Mouse (Mus musculus) MN1 (cell line): ENCODE measurements at regions not wholly inside any gene's neighbourhood (a gene's known extent, or its start where the extent isn't known, plus 50 kb on each side); places are given as distances from the start of the nearest gene placed in this dataset.
"Not testable (repeated sequence)": the region's sequence is repeated elsewhere in the genome, so short reads cannot be mapped to it uniquely, and the experiment has no call there.

Source experiments
- DNase-seq: peaks from one replicate; pipeline ENCODE4 v3.0.0-alpha.2; 2016; ENCODE audit warnings: low spot score

DNA sequence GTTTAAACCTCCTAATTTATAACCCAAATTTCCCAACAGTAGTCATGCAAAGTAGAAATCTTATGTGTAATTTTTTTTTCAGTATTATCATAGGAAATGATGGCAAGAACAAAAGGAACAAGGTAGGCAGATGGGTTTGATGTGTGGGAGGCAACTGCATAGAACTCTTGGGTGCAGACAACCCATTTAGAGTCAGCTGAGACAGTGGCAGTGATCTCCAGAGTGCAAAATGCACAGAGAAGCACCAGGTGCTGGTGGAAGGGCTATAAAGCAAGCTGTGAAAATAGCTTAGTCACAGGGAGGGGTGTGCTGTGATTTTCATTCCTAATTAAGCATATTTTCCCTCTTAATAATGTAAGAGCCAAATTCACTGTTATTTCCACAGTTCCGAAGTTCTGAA, 130.5 kb downstream of the Car2 start:
- no peak for DNase-seq

DNA sequence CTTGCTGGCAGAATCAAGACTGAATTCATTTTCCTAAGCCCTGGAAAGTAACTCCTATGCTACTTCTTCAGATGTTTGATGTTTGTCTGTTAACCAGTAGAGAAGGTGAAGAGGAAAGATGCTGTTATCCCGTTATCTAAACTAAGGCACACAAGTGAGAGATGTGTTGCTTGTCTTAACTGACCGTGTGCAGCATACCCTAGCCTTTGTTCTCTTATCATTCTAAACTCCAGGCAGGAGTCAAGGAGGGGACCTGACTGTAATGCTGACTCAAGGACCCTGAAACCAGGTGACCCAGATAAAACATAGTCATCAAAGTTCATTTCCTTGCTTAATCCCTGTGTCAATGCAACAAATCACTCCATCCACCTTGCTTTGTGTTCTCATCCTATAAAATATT, 136.7 kb downstream of the Car2 start:
- no peak for DNase-seq

DNA sequence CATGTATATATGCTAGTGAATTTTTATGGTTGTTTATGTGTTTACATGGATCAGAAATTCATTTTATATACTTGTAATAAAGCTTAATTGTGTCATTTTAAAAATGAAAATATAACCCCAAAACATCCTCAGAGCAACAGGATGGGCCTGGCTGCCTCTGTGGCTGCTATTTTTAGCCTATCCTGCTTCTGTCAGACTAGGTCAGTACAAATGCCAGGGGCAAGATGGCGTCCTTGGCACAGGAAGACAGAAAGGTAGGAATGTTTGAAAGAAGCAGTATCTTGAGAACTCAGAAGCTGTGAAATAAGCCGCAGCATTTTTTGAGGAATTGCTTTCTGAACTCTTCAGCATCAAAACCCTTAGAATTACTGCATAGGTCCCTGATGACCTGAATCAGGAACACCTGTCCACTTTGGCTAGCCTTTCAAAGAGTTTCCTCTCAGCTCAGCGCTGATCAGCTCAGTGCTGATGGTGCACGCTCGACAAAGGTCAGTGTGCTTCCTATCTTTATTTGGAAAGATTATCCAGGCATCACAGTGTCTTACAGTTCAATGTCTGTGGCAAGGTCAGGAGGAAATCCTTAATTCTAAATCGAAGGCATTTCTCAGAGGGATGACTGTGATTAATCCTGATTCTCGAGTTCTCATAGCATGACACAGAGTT, 154.9 kb downstream of the Car2 start:
- no peak for DNase-seq

DNA sequence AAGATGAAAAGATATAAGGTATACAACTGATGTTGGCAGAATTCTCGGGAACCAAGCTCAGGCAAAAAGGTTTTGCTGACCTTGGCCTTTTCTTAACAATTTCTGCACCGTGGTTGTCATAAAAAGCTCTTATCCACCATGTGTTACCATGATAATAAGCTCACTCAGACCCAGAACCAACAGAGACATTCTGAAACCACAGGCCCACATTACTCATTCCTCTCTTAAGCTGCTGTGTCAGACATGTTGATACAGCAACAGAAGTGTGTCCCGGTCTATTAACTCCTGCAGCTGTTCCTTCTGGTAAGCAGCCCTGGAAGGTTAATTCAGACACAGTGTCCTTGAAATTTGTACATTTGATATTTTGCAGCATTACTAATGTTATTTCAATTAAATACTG, 167.9 kb downstream of the Car2 start:
- DNase-seq: no peak

DNA sequence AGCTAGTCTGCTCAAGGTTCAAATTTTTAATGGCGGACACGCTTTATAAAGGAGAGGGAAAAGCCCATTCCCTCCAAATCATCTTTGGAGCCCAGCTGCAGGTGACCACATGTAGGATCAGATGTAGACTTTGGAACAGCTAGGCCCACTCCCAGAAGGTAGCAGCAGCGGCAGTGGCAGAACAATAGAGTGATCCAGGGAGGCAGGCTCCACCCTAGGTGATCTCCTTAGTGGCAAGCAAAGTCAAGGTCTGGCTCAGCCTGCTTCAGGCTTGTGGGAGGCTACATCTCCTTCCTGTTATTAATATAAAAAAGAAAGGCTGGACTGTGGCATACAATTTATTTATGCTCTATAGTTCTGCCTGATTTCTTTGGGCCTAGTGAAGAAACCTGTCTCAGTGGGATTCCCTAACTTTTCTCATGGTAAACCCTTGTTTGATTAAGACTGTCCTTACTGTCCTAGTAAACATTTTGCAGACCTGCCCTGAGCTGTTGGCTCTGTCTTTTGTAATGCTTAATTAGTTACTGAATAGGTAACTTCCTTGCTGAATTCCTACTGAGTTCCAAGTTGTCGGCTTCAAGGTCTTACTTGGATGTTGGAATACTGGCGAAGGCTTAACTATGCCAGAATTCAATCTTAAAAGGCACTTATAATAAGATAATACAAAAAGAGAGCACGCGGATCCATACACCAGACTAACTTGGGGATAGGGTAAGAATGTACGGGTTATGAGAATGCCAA, 169.6 kb downstream of the Car2 start:
- DNase-seq: not testable (repeated sequence)

DNA sequence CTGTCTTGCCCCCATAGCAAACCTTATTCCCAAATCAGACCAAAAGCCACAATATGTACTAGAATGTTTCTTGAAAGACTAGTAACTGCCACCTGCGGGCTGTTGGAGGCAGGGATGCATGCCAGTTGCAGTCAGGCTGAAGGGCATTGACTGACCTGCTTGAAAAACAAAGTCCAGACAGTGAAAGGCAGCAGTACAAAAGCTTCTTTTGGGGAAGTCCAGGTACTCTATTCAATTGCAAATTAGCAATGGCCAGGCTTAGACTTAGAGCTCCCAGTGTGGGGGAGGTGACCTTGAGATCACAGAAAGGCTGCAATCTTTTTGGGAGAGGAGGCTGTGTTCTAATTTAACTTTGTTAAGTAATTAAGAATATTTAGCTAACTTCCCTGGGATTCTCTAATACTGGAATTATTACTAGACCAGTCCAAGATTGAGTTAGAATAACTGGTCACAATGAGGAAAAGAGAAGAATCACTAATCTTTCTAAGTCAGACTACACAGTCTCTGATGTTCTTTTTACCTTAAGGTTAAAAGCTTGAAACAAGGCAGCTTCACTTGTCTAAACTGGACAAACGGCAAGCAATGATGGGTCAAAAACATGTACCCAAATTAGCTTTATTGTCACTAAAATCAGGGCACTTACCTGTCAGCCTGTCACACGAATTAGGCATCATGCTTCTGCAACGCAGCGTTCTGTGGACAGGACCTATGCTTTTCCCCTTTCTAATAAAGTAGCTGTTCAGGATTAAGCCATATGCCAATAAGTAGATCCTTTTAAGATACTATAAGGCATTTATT, 170.9 kb downstream of the Car2 start:
- not testable (repeated sequence) for DNase-seq

DNA sequence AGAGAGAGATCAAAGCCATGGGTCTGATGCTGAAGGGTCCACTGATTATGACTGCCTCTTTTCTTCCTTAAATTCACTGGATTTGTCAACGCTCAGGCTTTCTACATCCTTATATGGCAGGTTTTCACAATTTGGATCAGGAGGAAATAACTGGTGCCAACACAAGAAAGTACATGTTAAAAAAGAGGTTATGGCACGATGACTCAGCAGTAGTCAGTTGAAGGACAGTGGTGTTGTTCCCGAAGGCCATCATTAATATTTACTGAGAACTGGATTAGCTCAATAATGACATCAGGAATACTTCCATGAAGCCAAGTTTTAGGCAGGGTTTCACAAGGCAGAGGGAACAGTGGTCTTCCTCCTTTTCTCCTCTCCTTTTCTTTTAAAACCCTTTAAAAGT, 179.6 kb downstream of the Car2 start:
- no peak for DNase-seq

DNA sequence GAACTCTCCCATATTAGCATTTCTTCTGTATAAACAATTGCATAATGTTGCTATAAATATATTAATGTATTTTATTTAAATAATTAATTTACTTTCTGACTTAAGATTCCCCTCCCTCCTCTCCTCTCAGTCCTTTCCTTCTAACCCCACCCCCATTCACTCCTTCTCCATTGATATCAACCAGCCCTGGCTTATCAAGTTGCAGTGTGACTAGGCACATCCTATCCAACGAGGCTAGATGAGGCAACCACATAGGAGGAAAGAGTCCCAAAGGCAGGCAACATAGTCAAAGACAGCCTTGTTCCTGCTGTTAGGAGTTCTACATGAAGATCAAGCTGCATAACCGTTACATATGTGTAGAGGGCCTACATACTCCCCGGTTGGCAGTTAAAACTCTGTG, 182.2 kb downstream of the Car2 start:
- no peak for DNase-seq

DNA sequence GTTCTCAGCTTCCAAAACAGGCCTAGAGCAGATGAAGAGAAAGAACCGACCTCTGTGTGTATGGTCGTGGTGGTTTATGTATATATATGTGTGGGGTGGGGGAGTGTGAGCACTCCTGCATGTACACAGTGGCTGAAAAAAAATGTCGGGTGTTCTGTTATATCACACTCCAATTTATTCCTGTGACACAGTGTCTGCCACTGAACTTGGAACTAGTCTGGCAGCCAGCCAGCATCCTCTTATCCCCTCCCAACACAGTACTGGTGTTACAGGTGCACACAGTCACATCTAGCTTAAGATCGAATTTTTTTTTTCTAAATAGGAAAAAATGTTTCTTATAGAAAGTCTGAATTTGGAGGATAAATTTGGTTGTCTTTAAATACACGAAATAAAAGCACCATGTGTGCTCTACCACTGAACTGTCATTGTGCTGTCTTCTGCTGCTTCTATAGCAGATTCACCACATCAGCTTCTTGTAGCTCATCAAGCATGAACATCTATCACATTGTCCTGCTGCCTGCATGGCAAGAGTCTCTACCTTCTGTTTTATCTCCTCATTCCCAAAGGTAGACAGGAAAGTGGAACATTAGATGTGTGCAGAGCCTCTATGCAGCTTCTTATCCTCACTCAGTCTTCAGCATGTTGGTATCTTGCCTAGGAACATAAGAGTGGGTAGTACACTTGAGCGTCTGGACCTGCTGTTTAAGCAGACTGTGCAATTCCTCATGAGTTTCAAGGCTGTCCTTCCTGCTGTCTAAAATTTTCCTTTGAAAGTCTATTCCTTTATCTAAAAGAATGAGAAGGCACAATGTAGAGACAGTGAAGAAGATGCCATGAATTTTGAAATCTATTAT, 185.2 kb downstream of the Car2 start:
- no peak for DNase-seq

DNA sequence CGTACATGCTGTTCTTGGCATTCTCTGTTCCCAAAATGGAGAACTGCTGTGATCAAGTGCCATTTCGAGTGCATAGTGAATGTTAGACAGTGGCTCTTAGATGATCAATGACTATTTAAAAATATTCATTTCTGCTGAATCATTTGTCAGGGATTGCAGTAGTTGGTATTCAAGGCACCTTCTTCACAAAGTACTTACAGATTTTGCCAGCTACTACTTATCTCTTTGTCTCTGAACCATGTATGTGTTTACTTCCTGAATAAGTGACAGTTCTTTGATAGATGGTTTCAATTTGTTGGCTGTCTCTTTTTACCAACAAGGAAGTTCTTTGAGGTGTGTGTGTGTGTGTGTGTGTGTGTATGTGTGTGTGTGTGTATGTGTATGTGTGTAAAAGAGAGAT, 187.3 kb downstream of the Car2 start:
- DNase-seq: no peak

DNA sequence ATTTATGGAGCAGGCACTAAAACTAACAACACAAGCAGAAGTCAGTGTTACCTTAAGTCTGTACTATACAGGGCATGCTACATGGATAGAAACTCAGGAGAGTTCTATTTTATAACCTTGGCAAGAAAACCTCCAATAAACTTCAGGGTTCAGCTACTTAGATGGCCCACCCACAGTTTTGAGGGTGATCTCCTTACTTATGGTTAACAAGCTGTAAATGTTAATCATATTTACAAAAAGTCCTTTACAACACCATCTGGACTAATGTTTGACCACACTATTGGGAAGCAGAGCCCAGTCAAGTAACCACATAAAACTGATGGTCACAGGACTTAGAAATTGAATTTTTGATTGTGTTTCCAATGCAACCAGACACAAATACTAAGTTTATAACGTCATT, 187.8 kb downstream of the Car2 start:
- DNase-seq: no peak

DNA sequence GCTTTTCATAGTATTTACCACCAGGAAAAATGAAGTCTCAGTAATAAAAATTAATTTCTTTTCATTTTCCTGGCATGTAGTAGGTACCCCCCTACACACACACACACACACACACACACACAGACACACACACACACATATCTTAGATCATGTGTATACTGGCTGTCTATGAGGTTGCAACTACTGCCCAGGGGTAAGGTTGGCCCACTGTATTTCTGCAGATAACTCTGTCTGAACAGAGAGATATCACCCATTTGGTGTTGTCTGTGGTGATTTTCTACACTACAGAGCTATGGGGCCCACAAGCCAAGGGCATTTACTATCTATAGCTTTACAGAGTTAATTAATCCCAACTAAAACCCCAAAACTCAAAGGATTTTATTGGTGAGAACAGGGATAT, 188.9 kb downstream of the Car2 start:
- DNase-seq: no peak

DNA sequence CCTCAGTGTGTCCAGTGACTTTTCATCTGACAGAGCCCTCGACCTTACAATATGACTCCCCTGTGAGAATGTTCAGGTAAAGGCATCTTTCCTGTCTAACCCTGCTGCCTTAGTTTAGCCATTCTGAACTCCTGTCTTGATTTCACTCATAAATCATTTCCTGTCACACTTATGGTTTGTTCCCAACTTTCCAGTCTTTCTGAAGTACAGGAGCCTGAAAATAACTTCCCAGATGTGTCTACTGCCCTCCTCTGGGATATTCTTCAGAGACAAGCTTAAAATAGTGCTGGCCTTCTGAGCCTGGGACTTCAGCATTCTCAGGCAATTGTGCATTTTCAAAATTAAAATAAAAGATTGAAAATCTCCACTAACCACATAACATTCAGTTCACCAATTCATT, 204.1 kb downstream of the Car2 start:
- DNase-seq: no peak

DNA sequence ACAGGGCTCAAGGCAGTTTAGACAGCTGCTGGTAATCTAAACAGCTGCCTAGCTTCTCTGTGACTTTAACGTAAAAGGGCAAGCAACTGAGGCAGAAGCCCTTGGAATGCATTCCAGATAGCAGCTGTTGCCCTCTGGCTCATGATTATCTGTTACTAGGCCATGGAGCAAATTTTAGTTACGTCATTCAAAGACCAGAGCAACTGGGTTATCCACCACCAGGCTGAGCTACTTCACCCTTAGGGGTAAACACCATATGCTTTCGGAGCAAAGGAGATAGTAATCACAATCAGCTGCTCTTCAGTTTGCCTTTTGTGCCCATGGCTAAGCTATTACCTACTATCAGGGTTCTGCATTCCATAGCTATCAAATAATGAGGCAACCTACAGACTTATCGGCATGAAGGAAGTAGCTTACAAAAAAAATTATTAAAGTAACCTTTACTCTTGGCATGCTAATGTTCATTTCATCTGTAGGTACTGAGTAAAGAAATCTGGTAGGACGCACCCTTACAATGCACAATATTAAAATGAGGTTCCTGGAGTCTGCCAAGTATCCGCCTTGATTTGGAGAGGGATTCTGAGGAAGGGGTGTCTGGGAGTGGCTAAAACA, 212.2 kb downstream of the Car2 start:
- DNase-seq: no peak

DNA sequence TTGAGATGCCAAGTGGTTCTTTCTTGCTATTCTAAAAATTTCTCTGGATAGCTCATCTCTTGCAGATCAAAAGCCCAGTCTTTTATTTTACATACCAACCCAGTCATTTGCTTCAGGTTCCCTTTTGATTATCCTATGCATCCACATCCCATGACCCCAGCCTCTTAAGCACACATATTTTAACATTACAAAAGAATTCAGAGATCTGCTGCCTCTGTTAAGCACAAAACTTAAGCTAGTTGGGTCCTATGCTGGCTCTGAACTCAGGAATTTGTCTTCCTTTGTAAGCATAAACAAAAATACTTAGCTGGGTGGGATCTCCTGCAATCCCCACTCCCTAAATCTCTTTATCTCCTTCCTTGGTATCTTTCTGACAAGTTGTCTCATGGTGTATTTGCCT, 212.9 kb downstream of the Car2 start:
- no peak for DNase-seq

DNA sequence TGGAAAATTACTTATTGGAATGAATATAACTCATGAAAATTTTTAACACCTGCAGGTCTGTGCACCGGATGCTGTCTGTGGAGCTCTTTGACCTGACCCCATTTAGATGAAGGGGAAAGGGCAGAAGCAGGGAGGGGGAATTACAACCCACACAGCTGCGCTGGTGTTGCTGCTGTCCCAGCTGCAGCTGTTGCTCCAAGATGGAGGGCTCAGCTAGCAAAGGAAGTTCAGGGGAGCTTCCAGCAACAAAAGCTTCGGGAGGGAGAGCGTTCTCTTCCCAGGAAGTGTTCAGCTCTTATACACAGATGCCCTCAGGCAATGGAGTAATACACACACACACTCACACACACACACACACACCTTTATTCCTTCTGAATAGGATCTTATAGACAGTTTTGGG, 219.6 kb downstream of the Car2 start:
- DNase-seq: no peak

DNA sequence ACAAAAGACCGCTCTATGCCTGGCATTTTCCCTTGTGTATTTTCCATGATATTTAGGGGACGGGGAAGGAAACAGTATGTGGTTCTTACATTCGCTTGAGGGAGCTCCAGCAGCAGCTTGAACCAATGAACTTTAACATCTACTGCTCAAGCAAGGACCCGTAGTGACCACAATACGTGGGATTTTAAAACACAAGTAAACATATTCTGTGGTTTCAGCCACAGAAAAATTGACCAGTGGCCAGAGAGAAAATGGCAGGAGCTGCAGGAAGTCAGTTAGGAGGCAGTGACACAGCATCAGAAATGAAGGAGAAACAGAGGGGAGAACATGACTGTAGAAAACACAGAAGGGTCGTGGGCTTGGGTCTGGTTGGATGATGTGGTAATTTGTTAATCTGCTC, 220.2 kb downstream of the Car2 start:
- DNase-seq: no peak

DNA sequence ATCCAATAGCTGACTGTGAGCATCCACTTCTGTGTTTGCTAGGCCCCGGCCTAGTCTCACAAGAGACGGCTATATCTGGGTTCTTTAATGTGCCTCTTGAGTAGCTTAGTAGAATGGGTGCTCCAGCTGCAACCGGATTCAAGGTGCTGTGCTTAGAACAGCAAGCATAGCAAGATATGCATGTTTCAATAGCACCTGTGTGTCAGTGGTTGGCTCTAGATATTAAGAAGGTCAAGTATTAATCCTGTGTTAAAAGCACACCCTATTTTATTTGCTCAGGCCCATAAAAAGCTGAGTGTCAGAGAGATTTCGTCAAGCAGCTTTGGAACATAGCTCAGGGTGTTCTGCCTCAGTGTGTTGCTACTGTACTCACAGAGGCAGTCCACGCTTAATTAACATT, 221.2 kb downstream of the Car2 start:
- DNase-seq: no peak

DNA sequence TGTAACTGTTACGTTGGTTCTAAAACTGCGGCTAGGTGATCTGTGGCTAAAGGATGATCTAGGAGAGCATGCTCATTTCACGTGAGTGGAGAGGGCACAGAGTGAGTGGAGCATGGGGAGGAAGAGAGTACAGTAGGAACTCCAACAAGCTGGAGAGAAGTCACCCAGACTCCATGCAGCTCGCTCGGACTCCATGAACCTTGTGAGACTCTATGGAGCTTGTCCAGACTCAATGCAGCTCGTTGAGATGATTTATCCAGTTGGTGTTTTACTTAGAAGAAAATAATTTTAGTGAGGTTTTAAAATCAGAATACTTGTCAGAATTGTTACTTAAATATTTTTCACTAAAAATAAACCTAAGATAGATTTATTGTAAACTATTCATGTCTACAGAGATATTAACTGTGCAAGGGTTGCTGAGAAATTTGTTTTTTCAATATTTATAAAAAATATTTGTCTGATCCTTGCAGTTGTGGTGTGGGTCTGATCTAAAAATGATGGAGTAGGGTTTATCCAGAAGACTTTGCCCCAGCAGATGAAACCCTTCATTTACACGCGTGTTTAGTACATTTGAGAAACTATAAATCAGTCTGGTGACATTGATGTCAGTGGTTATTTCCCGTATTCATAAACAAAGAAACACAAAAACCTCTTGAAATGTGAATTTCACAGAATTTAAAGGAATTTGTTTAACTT, 222.3 kb downstream of the Car2 start:
- no peak for DNase-seq

DNA sequence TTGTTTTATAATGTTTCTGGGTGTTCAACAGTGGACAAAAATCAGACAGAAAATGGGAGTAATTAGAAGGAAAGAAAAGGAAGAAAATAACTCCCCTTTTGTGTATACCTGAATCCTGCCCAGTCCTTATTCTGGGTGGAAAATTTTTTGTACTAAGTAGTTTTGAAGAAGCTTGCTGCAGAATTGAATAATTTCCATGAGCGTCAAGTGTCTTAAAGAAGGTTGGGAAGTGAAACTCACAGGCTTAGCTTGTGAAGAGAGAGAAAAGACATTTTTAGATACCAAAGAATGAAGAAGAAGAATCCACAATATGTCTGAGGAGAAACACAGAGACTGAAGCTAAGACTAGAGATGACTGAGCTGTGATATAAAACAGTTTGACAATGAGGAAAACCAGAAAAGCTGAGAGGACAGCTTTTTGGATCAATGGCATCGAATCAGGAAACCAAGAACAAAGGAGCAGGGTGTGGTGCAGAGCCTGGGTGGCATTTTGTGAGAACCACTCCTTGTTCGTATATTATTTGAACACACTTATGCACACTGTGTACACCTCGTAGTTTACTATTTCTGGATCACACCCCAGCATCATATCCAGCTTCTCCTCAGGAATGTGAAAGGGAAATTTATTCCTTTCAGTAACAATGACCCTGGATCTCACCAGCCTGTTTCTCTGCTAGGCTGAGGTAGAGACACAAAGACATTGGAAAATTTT, 221.9 kb downstream of the Gm9733 start:
- DNase-seq: no peak
